Mouse (Mus musculus): ENCODE measurements around the gene Thpo. TPM values are rescaled to one million over a fixed set of nuclear protein-coding genes. Genes with fewer than 3 reads are reported as not detected.

The Thpo gene
- total RNA-seq, 1 experiment, result 0.18 TPM

- TF ChIP-seq HCFC1 (IDR thresholded peaks at IDR 0.05; ENCODE audit: borderline replicate concordance, insufficient read depth, low read length), result no peak
- no peak for TF ChIP-seq CHD2 (IDR thresholded peaks at IDR 0.05; ENCODE audit: low read depth, low read length)
- no peak for TF ChIP-seq MAFK (IDR thresholded peaks at IDR 0.05; ENCODE audit: insufficient read depth, low read depth, low read length)
- no peak for TF ChIP-seq ZNF384 (IDR thresholded peaks at IDR 0.05; ENCODE audit: low read depth, low read length)
- TF ChIP-seq ZC3H11A (IDR thresholded peaks at IDR 0.05; ENCODE audit: borderline replicate concordance, low read depth, low read length), result no peak
- H3K4me3 ChIP-seq (ENCODE audit: insufficient read depth in 1 of 2, low read depth in 1 of 2, low read length in 2 of 2, poor library complexity in 1 of 2, severe bottlenecking in 1 of 2), result no peak overlapping the region
- H3K9ac ChIP-seq (ENCODE audit: insufficient read depth, low read depth, low read length, poor library complexity, severe bottlenecking), result no peak overlapping the region
- H3K36me3 ChIP-seq (ENCODE audit: control insufficient read depth, insufficient read depth, low read length, poor library complexity, severe bottlenecking), result peaks cover 65% of the 10 kb centered on the region
- H3K27ac ChIP-seq (ENCODE audit: insufficient read depth, low read depth, low read length, poor library complexity, severe bottlenecking), result no peak overlapping the region
- no peaks in the 10 kb centered on the region for H3K9me3 ChIP-seq (ENCODE audit: control insufficient read depth, insufficient read depth, low read depth, low read length)
- DNase-seq (ENCODE audit: low read depth, low spot score), result no peak
- in situ Hi-C loops (cut with MboI; ENCODE audit: low sequenced_read_pairs in 2 of 2, unreplicated experiment in 2 of 2), result no loop called here
- peaks cover 0 to 8% of the 10 kb centered on the region in 2 experiments; a peak in 1 of 4 replicates for H3K4me1 ChIP-seq (ENCODE audit: control insufficient read depth in 2 of 2, insufficient read depth in 2 of 2, low read length in 2 of 2, poor library complexity in 1 of 2)
Measured at GRCm38 (mm10) chr16:20676702-20677101, 57.6 kb downstream of the Thpo start.

GRCm38 (mm10) chr16:20675213-20675612, 59.1 kb downstream of the Thpo start:
- Histone ChIP-seq H3K4me1 (ENCODE audit: control insufficient read depth in 2 of 2, insufficient read depth in 2 of 2, low read length in 2 of 2, poor library complexity in 1 of 2) (peaks cover 0 to 8% of the 10 kb centered on the region in 2 experiments; a peak in 1 of 4 replicates), H3K4me3 (ENCODE audit: insufficient read depth in 1 of 2, low read depth in 1 of 2, low read length in 2 of 2, poor library complexity in 1 of 2, severe bottlenecking in 1 of 2) (no peak overlapping the region), H3K27ac (ENCODE audit: insufficient read depth, low read depth, low read length, poor library complexity, severe bottlenecking) (no peak overlapping the region), H3K36me3 (ENCODE audit: control insufficient read depth, insufficient read depth, low read length, poor library complexity, severe bottlenecking) (peaks cover 50% of the 10 kb centered on the region), H3K9ac (ENCODE audit: insufficient read depth, low read depth, low read length, poor library complexity, severe bottlenecking) (no peak overlapping the region), H3K9me3 (ENCODE audit: control insufficient read depth, insufficient read depth, low read depth, low read length) (no peaks in the 10 kb centered on the region)
- in situ Hi-C loops (cut with MboI; ENCODE audit: low sequenced_read_pairs in 2 of 2, unreplicated experiment in 2 of 2), result no loop called here
- no peak for DNase-seq (ENCODE audit: low read depth, low spot score)
- TF ChIP-seq ZC3H11A (IDR thresholded peaks at IDR 0.05; ENCODE audit: borderline replicate concordance, low read depth, low read length) (no peak), CHD2 (IDR thresholded peaks at IDR 0.05; ENCODE audit: low read depth, low read length) (no peak), HCFC1 (IDR thresholded peaks at IDR 0.05; ENCODE audit: borderline replicate concordance, insufficient read depth, low read length) (no peak), MAFK (IDR thresholded peaks at IDR 0.05; ENCODE audit: insufficient read depth, low read depth, low read length) (no peak), ZNF384 (IDR thresholded peaks at IDR 0.05; ENCODE audit: low read depth, low read length) (no peak)

Other genes with a start within 250 kb of the Thpo start
- gene Eif2b5, start 235.7 kb downstream of the Thpo start, total RNA-seq (2012; rRNA removed), result 159 and 173 TPM in 2 replicates
- gene Dvl3, start 217.5 kb downstream of the Thpo start, total RNA-seq (2012; rRNA removed), result 10.6 and 10.8 TPM in 2 replicates
- gene Ap2m1, start 199.0 kb downstream of the Thpo start, total RNA-seq (2012; rRNA removed), result 170 and 236 TPM in 2 replicates
- gene Abcf3, start 185.9 kb downstream of the Thpo start, total RNA-seq (2012; rRNA removed), result 49.8 and 64.0 TPM in 2 replicates
- gene Vwa5b2, start 145.0 kb downstream of the Thpo start, total RNA-seq (2012; rRNA removed), result 0.69 and 1.2 TPM in 2 replicates
- 21.6 and 23.0 TPM in 2 replicates for gene Eef1akmt4, start 122.9 kb downstream of the Thpo start, total RNA-seq (2012; rRNA removed)
- gene Gm49333, start 122.9 kb downstream of the Thpo start, total RNA-seq (2012; rRNA removed), result not detected in 2 replicates
- gene Alg3, start 122.8 kb downstream of the Thpo start, total RNA-seq (2012; rRNA removed), result 28.9 and 43.3 TPM in 2 replicates
- gene Camk2n2, start 113.2 kb downstream of the Thpo start, total RNA-seq (2012; rRNA removed), result 0.32 and 0.58 TPM in 2 replicates
- 6.7 and 11.3 TPM in 2 replicates for gene Ece2, start 104.7 kb downstream of the Thpo start, total RNA-seq (2012; rRNA removed)
- 200 and 302 TPM in 2 replicates for gene Psmd2, start 82.9 kb downstream of the Thpo start, total RNA-seq (2012; rRNA removed)
- 460 and 546 TPM in 2 replicates for gene Eif4g1, start 66.2 kb downstream of the Thpo start, total RNA-seq (2012; rRNA removed)
- gene Fam131a, start 41.3 kb downstream of the Thpo start, total RNA-seq (2012; rRNA removed), result 1.9 and 2.6 TPM in 2 replicates
- gene Polr2h, start 16.8 kb downstream of the Thpo start, total RNA-seq (2012; rRNA removed), result 125 and 134 TPM in 2 replicates
- gene Clcn2, start 16.8 kb downstream of the Thpo start, total RNA-seq (2012; rRNA removed), result 38.2 and 104 TPM in 2 replicates
- gene Chrd, start 1.4 kb downstream of the Thpo start, total RNA-seq (2012; rRNA removed), result 3.7 and 9.6 TPM in 2 replicates